Mouse (Mus musculus): Measurements from ENCODE around the gene Sptbn1.

Sptbn1 gene

GRCm38 (mm10) chr11:30166551-30166922 lies 101.4 kb downstream of the Sptbn1 start:
- no peak for DNase-seq (ENCODE audit: low spot score)

DNA sequence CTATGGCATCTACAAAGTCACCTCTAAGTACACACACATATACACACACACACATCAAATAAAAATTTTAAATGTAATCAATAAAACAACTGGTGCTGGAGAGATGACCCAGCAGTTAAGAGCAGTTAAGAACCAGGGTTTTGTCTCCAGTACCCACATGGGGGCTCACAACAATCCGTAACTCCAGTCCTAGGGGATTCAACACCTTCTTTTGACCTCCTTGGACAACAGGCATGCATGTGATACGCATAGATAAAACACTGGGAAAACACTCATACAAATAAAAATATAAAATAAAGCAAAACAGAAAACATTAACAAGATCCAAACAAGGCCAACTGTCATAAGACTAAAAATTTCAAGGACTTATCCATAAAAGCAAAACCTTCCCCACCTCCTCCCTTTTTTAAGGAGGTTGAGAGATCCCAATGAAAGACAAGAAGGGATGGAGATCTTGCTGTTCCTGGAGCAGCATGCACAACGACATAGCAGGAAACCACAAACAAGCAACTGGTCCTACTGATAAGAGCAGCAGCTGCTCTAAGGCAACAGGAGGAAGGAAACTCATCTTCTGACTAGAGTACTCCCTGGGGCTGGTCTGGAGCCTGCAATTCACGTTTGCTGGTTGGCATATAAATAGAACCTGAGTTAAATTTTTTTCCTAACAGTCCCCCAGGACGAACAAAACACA lies 102.0 kb downstream of the Sptbn1 start:
- no peak for DNase-seq (ENCODE audit: low spot score)

- DNase-seq (ENCODE audit: low spot score), result no peak
Measured at GRCm38 (mm10) chr11:30164515-30165214, 103.3 kb downstream of the Sptbn1 start.

- no peak for DNase-seq (ENCODE audit: low spot score)
Measured at GRCm38 (mm10) chr11:30163870-30164269, 104.1 kb downstream of the Sptbn1 start.

GRCm38 (mm10) chr11:30163081-30163480 lies 104.9 kb downstream of the Sptbn1 start:
- no peak for DNase-seq (ENCODE audit: low spot score)

DNA sequence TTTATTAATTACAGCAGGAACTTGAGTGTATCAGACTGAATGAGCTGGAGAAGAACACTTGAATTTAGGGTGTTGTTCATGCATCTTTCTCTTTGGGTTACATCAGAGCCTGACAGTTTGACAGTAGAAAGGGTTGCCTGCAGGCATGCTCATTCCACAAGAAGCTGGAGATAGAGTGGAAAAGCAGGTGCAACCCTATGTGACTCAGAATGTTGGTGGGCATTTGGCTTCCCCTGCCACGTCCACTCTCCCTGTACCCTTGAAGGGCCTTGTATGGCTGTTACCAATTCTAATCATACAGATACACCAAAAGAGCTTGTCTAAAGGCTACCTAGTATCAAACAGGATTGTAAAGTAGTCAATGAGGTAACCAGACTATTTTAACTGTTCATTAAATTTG lies 106.2 kb downstream of the Sptbn1 start:
- no peak for DNase-seq (ENCODE audit: low spot score)

DNA sequence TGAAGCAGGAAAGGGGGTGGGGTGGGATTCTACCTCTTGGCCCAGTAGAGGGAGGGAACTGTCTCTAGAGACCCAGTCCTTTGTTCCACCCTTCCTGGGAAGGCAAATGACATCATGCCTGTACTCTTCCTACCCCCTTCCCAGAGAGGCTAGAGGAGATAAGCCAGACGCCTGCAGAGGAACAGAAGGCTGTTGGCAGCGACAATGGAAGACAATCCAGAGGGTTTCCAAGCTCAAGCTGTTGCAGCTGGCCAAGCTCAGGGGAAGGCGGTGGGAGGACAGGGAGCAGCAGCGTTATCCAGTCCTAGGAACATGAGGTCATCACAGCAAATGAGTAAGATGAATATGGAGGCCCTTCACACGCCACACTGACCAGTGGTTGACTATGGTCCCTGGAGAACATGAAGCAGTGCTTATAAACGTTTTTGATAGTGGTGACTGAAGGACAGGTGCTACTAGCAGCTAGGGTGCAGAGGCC lies 106.8 kb downstream of the Sptbn1 start:
- peak; percentile 22 for DNase-seq (ENCODE audit: low spot score)

DNA sequence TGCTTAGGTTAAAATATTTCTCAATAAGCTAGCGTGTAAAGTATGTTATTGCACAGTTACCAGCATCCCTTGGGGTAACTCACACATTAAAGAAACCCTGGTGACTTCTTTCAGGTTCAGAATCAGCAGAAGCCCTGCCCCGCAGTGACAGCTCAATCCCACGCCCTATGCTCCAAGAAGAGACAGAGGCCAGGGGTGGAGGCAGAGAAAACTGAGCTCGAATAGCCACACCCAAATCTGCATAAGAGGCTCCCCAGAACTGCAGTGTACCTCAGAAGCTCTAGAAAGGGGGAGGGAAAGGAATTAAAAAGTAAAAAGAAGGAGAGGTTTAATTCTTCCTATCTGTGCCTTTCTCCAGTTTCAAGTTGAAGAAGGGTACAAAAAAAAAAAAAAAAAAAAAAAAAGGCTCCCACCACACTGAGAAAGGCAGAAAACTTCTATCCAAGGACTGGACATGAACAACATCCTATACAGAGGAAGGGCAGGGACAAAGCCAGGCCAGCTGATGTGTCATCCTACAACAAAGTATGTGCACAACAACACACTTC lies 107.3 kb downstream of the Sptbn1 start:
- no peak for DNase-seq (ENCODE audit: low spot score)

DNA sequence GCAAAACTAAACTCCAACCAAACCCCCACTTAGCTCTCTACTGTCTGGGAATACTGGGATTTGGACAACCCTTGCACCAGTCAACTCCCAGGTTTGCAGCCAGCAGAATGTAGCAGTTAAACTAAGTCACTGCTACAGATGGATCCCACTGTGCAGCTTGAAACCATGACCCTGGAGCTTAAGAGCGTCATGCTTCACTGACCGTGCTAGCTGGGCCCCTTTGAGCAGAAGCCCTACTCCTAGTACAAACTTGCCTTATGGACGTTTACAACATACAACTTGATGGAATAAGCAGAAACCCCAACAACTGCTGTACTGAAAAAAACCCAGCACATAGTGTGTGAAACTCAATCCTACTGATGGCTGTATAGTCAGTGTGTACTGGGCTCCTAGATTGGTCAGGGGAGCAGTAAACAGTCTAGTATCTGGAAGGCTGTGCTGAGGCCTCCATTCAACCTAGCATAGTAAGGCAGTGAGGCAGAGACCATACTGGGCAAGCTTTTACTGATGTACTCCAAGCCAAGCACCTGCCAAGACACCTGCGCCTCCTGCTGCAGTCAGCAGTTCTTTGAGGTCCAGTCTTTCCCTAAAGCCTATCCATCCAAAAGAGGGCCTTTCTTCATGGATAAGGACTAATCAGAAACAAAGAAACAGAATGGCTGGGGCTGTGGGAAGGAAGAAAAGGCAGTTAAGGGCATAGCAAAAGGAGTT lies 108.3 kb downstream of the Sptbn1 start:
- no peak for DNase-seq (ENCODE audit: low spot score)

DNA sequence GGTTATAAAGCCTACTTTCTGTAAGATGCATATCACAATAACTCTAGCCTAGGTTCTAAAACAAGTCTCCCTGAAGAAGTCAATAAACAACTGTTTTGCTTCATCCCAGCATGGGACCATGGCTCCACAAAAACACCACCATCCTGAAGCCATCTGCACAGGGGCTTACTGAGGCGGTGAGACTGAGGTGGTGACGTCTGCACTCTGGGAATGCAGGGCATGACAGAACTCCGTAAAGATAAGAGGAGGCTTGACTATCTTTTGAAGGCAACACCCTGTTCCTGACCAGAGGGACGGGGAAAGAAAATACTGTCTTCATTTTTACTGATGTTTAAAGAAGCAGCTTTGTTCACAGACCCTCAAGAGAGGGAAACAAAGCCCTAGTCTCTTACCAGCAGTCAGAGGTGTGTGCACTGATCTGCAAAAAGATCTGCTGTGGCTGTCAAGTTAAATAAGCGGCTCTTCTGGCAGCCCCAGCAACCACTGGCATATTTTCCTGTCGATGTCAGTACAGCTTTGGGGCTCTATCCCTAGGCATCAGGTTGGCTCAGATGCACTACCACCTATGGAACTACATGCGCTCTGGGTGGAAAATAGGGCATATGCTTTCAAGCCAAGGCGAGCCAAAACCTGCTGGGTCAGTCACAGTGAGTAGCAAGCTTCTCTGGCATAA lies 109.8 kb downstream of the Sptbn1 start:
- DNase-seq (ENCODE audit: low spot score), result no peak

DNA sequence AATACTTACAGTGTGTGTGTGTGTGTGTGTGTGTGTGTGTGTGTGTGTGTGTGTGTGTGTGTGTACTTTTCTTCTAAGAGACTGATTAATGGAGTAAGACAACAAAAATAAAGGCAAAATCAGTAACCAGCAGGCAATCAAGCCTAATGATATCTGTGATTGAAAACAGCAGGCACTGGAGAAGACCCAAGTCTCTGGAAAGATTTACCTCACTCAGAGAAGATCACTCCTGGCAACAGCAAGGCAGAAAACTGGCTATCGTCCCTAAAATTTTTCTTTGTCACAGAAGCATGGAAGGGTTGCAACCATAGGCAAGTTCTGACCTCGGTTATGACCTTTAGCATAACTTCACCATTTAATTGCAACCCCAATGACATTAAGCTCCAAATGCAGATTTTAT lies 112.1 kb downstream of the Sptbn1 start:
- DNase-seq (ENCODE audit: low spot score), result no peak

DNA sequence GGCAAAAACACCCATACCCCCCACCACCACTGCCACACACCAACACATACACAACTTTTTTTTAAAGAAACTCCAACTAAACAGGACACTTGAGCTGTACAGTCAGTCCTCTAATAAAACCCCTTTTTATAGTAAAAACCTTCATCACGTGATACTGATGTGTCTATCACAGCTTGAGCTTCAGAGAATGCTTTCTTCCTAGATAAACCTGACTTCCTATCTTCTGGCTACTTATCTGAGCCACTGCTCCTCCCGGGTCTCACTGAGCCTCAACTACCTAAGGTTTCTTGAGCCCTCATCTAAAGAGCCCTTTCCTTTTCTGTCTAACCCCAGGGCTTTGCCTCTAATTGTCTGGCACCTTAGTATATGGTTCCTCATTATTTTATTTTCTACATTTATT lies 113.0 kb downstream of the Sptbn1 start:
- no peak for DNase-seq (ENCODE audit: low spot score)

GRCm38 (mm10) chr11:30148888-30149287 lies 119.1 kb downstream of the Sptbn1 start:
- no peak for DNase-seq (ENCODE audit: low spot score)

DNA sequence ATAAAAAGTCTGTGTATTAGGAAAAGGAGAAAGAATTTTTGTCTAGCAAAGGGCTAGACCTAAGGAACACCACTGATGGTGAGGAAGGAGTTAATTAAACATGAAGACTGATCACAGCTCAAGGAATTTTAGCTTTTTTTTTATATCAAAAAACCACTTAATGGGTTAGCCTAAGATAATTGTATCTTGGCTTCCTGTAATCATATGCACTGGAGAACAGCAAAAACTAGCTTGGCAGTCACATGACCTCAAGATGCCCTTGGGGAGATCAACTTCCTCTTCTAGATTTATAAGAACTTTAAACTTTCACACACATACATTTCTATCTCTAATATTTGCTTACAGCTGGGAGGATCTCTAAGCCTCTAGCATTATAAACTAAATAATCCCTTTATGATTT lies 119.6 kb downstream of the Sptbn1 start:
- no peak for DNase-seq (ENCODE audit: low spot score)

- DNase-seq (ENCODE audit: low spot score), result no peak
Measured at GRCm38 (mm10) chr11:30147882-30148281, 120.1 kb downstream of the Sptbn1 start.

DNA sequence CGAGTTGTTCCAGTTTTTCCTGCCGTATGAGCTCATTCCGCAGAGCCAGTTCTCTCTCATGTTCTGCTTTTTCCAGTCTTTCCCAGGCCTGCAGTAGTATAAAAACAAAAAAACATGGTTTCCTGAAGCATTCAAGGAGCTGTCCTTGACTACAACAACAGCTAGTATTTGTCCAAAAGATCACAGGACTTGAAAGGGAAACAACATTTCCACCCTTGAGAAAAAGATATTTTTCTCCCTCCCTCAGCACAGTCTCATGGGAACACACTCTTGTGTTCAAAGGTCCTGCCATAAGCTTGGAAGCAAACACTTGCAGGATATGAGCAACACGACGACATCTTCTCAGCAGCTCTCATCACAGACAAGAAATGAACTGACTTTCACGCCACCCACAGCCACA lies 124.9 kb downstream of the Sptbn1 start:
- no peak for DNase-seq (ENCODE audit: low spot score)

DNA sequence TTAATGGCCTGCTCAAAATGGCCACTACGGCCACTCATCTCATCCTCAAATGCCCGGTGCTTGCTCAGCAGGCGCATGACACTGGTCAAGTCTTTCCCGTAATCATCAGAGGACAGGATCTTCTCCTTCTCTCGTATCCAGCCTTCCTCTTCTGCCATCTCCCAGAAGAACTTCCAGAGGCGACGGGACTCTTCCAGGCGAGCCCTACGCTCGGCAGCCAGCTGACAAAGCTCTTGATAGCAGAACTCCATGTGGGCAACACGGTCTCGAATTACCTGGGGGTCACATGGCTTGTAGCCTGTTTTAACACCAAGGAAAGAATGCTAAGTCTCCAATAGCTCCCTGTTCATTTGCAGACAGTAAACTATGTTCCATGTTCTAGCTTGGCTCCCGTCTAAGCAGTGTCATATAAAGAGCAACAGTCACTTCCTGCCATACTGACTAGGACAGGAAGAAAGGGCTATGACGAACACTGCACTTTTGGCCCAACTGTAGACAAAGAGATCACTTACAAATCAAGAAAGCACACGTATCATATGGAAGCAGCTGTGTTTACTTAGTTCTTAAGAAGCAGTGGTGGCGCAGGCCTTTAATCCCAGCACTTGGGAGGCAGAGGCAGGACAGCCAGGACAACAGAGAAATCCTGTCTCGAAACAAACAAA lies 128.7 kb downstream of the Sptbn1 start:
- no peak for DNase-seq (ENCODE audit: low spot score)

- no peak for DNase-seq (ENCODE audit: low spot score)
Measured at GRCm38 (mm10) chr11:30137081-30137480, 130.9 kb downstream of the Sptbn1 start.

DNA sequence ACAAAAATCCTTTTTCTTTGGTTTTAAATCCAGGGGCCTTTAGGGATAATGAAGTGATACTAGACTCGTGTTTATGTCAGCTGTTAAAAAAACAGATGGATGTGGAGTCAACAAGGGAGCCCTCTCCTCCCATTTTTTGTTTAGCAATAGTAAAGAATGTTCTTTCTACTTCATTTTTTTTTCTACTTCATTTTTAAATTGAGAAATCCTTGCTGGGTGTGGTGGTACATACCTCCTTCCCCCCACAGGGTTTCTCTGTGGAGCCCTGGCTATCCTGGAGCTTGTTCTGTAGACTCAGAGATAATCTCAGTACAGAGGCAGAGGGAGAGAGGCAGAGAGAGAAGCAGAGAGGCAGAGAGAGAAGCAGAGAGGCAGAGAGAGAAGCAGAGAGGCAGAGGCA lies 133.9 kb downstream of the Sptbn1 start:
- DNase-seq (ENCODE audit: low spot score), result no peak

- no peak for DNase-seq (ENCODE audit: low spot score)
Measured at GRCm38 (mm10) chr11:30132581-30132980, 135.4 kb downstream of the Sptbn1 start.

DNA sequence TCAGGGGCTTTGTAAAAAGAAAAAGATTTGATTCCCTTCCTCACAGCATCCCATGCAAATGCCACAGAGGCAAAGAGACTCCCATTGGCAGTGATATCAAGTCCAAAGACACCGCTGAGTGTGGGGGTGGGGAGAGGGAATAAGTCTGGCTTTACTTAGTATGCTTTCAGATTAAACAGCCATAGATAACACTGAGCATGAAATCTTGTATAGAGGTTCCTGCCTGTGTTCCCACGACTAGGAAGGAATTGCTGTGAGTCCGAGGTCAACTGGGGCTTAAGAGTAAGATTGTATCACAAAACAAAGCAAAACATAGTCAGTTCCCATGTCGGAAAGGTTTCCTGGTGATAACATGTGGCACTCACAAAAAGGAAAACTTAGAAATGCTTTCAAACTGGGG lies 136.3 kb downstream of the Sptbn1 start:
- DNase-seq (ENCODE audit: low spot score), result no peak

GRCm38 (mm10) chr11:30129339-30129738 lies 138.6 kb downstream of the Sptbn1 start:
- DNase-seq (ENCODE audit: low spot score), result no peak
